Mouse (Mus musculus): ENCODE results near the gene Zfp592. TPM values are rescaled to one million over a fixed set of nuclear protein-coding genes. Genes with fewer than 3 reads are reported as not detected.
"Not testable (repeated sequence)": the region's sequence is repeated elsewhere in the genome, so short reads cannot be mapped to it uniquely, and the experiment has no call there.

Gene Zfp592
- polyA plus RNA-seq, 1 experiment from 2014 or later, result 15.1 TPM

GRCm38 (mm10) chr7:80973638-80974015 lies 19.9 kb upstream of the Zfp592 start:
- H3K36me3 ChIP-seq; H3K9me3 ChIP-seq; DNase-seq (ENCODE audit: low spot score); H3K27ac ChIP-seq; H3K4me3 ChIP-seq; H3K27me3 ChIP-seq (ENCODE audit: insufficient read depth, poor library complexity, severe bottlenecking); H3K4me1 ChIP-seq: not testable (repeated sequence)
- WGBS, result 62% methylated on average over 3 of the region's 3 CpGs

GRCm38 (mm10) chr7:80980566-80980965 lies 12.9 kb upstream of the Zfp592 start:
- no peak overlapping the region for H3K4me3 ChIP-seq
- no peaks in the 10 kb centered on the region for H3K4me1 ChIP-seq
- DNase-seq (ENCODE audit: low spot score), result no peak
- no peaks in the 10 kb centered on the region for H3K9me3 ChIP-seq
- WGBS, result 87% methylated on average over 11 of the region's 11 CpGs
- no peak overlapping the region for H3K27ac ChIP-seq
- no peaks in the 10 kb centered on the region for H3K36me3 ChIP-seq
- no peaks in the 10 kb centered on the region for H3K27me3 ChIP-seq (ENCODE audit: insufficient read depth, poor library complexity, severe bottlenecking)

DNA sequence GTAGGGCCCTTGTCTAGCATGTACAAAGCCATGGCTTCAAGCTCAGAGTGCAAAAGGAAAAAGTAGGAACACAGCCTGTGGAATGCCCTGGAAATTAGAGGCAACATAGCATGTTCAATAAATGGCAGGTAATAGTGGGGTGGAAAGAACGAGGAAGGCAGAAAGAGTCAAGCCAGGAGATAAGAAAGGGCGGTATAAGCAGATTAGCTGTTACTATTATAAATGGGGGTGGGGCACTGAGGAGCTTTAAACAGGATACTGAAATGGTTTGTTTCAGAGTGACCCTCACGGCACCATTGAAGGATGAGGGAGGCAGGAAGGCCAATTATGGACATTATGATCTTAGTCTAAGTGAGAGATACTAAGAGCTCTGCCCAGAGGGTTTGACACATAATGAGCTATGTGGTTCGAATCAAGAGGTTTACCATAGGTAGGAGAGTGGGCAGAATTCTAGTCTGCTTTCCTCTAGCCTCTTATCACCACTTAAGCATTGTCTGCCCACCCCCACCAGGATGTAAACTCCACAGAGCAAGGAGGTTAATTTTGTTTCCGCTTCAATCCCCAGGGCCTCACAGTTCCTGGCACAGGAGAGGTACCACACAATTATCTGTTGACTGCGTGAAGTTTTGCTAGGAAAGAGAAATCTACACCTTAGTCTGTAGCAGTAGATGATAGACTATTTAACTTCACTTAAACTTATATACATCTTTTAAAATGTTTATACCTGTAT lies 6.9 kb upstream of the Zfp592 start:
- DNase-seq (ENCODE audit: low spot score), result no peak
- Histone ChIP-seq H3K4me1 (peaks cover 23% of the 10 kb centered on the region), H3K27me3 (ENCODE audit: insufficient read depth, poor library complexity, severe bottlenecking) (no peaks in the 10 kb centered on the region), H3K9me3 (no peaks in the 10 kb centered on the region), H3K27ac (peak overlapping the region; percentile 36; the same call in 1 of the 2 replicates), H3K36me3 (0 out of 2 replicates have a peak, but pooled peaks cover 3% of the 10 kb centered on the region), H3K4me3 (no peak overlapping the region)
- whole genome bisulfite sequencing, result 25% methylated on average over 6 of the region's 6 CpGs

GRCm38 (mm10) chr7:80987805-80988625 lies 5.5 kb upstream of the Zfp592 start:
- Histone ChIP-seq H3K9me3 (no peaks in the 10 kb centered on the region), H3K27ac (peak overlapping the region; percentile 3; the same call in 1 of the 2 replicates), H3K4me3 (no peak overlapping the region), H3K27me3 (ENCODE audit: insufficient read depth, poor library complexity, severe bottlenecking) (no peaks in the 10 kb centered on the region), H3K36me3 (0 out of 2 replicates have a peak, but pooled peaks cover 3% of the 10 kb centered on the region), H3K4me1 (peaks cover 36% of the 10 kb centered on the region)
- 57% methylated on average over 4 of the region's 4 CpGs for WGBS
- no peak for DNase-seq (ENCODE audit: low spot score)

- no peak overlapping the region for H3K4me3 ChIP-seq
- peaks cover 43% of the 10 kb centered on the region for H3K4me1 ChIP-seq
- H3K27me3 ChIP-seq (ENCODE audit: insufficient read depth, poor library complexity, severe bottlenecking), result no peaks in the 10 kb centered on the region
- DNase-seq (ENCODE audit: low spot score), result no peak
- 92% methylated on average over 6 of the region's 6 CpGs for whole genome bisulfite sequencing
- 0 out of 2 replicates have a peak, but pooled peaks cover 3% of the 10 kb centered on the region for H3K36me3 ChIP-seq
- no peaks in the 10 kb centered on the region for H3K9me3 ChIP-seq
- H3K27ac ChIP-seq, result no peak overlapping the region
Measured at GRCm38 (mm10) chr7:80990276-80990675, 3.2 kb upstream of the Zfp592 start.

DNA sequence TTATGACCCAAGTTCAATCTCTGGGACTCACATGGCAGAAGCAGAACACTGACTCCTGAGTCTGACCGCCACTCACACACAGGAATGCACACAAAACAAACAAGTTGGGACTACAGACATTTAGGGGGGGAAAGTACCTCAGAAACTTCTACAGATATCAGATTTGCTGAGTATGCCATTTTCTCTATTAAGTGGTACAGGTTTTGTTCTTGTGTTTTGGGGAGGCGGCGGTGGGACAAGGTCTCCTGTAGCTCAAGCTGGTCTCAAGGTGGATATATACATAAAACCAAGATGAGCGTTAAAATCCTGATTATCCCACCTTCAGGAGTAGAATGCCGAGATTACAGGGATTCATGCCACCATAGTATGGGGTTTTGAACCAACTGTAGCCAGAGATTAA lies 1.9 kb upstream of the Zfp592 start:
- no peak overlapping the region for H3K27ac ChIP-seq
- no peak for DNase-seq (ENCODE audit: low spot score)
- 0 out of 2 replicates have a peak, but pooled peaks cover 3% of the 10 kb centered on the region for H3K36me3 ChIP-seq
- no peaks in the 10 kb centered on the region for H3K9me3 ChIP-seq
- peaks cover 46% of the 10 kb centered on the region for H3K4me1 ChIP-seq
- no peaks in the 10 kb centered on the region for H3K27me3 ChIP-seq (ENCODE audit: insufficient read depth, poor library complexity, severe bottlenecking)
- WGBS, result 90% methylated on average over 5 of the region's 5 CpGs
- H3K4me3 ChIP-seq, result peak overlapping the region; percentile 96

GRCm38 (mm10) chr7:80992063-80992462 lies 1.4 kb upstream of the Zfp592 start:
- H3K4me1 ChIP-seq, result peaks cover 41% of the 10 kb centered on the region
- no peaks in the 10 kb centered on the region for H3K9me3 ChIP-seq
- 0 out of 2 replicates have a peak, but pooled peaks cover 3% of the 10 kb centered on the region for H3K36me3 ChIP-seq
- no peaks in the 10 kb centered on the region for H3K27me3 ChIP-seq (ENCODE audit: insufficient read depth, poor library complexity, severe bottlenecking)
- H3K27ac ChIP-seq, result peak overlapping the region; percentile 100
- 73% methylated on average over 6 of the region's 6 CpGs for whole genome bisulfite sequencing
- no peak for DNase-seq (ENCODE audit: low spot score)
- peak overlapping the region; percentile 96 for H3K4me3 ChIP-seq

DNA sequence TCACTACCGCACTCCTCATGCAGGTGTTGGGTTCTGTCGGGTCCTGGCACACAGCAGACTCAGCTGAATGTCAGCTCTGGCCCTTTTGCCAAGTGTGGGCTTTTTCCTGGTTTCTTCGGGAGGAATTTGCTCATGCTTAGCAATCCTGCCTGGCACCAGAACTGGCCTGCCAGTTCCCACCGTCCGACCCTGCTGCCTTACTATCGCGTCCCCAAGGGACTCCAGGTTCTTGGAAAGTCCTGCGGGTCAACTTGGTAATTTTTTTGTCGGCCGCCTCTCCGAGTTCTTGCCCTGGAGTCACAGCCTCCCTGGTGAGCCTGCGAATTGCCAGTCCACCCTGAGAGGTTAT lies 876 bp upstream of the Zfp592 start:
- H3K4me1 ChIP-seq, result peaks cover 36% of the 10 kb centered on the region
- DNase-seq (ENCODE audit: low spot score), result no peak
- 3% methylated on average over 12 of the region's 12 CpGs for WGBS
- no peaks in the 10 kb centered on the region for H3K9me3 ChIP-seq
- H3K27me3 ChIP-seq (ENCODE audit: insufficient read depth, poor library complexity, severe bottlenecking), result no peaks in the 10 kb centered on the region
- H3K4me3 ChIP-seq, result peak overlapping the region; percentile 96
- peak overlapping the region; percentile 100 for H3K27ac ChIP-seq
- 0 out of 2 replicates have a peak, but pooled peaks cover 3% of the 10 kb centered on the region for H3K36me3 ChIP-seq

DNA sequence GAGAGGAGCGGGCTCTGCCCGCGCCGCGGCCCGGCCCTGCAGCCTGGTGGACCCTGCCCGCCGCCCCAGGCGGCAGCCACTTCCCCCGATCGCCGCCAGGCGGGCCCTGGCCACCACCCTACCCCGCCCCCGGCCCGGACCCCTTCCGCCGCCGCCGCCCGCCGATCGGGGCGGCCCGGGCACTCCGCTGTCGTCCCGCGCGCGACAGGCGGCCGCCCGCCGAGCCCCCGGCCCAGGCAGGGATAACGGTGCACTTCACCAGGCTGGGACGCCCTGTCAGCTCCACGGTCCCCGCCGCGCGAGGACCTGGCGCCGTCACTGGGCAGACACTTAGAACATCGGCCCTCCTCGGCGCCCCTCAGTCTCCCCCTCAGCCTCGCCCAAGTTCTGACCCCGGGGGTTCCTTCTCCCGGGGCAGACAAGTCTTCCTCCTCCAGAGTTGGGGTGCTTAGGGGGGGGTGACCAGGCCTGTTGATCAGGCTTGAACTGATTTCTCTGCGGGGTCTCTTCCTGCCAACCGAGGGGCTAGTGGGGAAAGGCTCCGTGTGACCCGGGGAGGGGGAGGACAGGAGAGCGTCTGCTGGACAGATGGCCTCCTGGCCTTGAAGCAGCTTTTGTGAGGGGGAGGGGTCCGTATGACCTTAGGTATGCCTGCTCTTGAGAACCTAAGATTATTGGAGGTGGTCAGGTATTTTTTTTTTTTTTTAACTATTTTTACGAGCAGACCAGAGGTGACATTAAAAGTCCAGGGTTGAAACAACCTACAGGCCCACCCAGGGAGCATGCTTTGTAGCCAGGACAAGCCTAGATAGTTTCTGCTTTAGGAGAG lies 567 bp downstream of the Zfp592 start:
- peak; percentile 78 for DNase-seq (ENCODE audit: low spot score)
- 1% methylated on average over 56 of the region's 58 CpGs for WGBS
- Histone ChIP-seq H3K27me3 (ENCODE audit: insufficient read depth, poor library complexity, severe bottlenecking) (no peaks in the 10 kb centered on the region), H3K9me3 (no peaks in the 10 kb centered on the region), H3K36me3 (0 out of 2 replicates have a peak, but pooled peaks cover 3% of the 10 kb centered on the region), H3K27ac (peak overlapping the region; percentile 100), H3K4me1 (peaks cover 32% of the 10 kb centered on the region), H3K4me3 (peak overlapping the region; percentile 96)

DNA sequence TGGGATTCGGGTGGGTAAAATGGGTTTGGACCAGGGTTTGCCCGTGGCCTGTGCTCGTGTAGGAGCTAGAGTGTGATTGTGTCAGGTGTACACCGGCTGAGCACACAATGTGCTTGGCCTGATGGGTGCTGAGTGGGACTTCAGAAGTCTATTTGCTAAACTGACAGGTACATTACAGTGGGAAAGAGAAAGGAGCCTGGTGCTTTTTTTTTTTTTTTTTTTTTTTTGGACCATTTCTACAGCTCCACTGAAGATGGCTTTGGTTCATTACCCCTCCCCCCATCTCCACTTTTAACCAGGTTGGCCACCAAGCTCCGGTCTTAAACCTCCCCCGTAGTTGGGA lies 1.2 kb downstream of the Zfp592 start:
- 0 out of 2 replicates have a peak, but pooled peaks cover 3% of the 10 kb centered on the region for H3K36me3 ChIP-seq
- peak overlapping the region; percentile 96 for H3K4me3 ChIP-seq
- no peaks in the 10 kb centered on the region for H3K27me3 ChIP-seq (ENCODE audit: insufficient read depth, poor library complexity, severe bottlenecking)
- H3K27ac ChIP-seq, result peak overlapping the region; percentile 100
- DNase-seq (ENCODE audit: low spot score), result no peak
- H3K9me3 ChIP-seq, result no peaks in the 10 kb centered on the region
- H3K4me1 ChIP-seq, result peaks cover 32% of the 10 kb centered on the region
- WGBS, result 30% methylated on average over 6 of the region's 6 CpGs

GRCm38 (mm10) chr7:80995266-80996146 lies 2.0 kb downstream of the Zfp592 start:
- DNase-seq (ENCODE audit: low spot score), result no peak
- peaks cover 33% of the 10 kb centered on the region for H3K4me1 ChIP-seq
- 0 out of 2 replicates have a peak, but pooled peaks cover 3% of the 10 kb centered on the region for H3K36me3 ChIP-seq
- 45% methylated on average over 3 of the region's 3 CpGs for WGBS
- peak overlapping the region; percentile 36 for H3K27ac ChIP-seq
- no peaks in the 10 kb centered on the region for H3K9me3 ChIP-seq
- H3K4me3 ChIP-seq, result peak overlapping the region; percentile 96
- no peaks in the 10 kb centered on the region for H3K27me3 ChIP-seq (ENCODE audit: insufficient read depth, poor library complexity, severe bottlenecking)

GRCm38 (mm10) chr7:80997776-80998175 lies 4.3 kb downstream of the Zfp592 start:
- Histone ChIP-seq H3K9me3 (no peaks in the 10 kb centered on the region), H3K4me1 (peaks cover 23% of the 10 kb centered on the region), H3K27ac (no peak overlapping the region), H3K27me3 (ENCODE audit: insufficient read depth, poor library complexity, severe bottlenecking) (no peaks in the 10 kb centered on the region), H3K4me3 (no peak overlapping the region), H3K36me3 (no peaks in the 10 kb centered on the region; the same call in 1 of the 2 replicates)
- WGBS, result 68% methylated on average over 6 of the region's 6 CpGs
- DNase-seq (ENCODE audit: low spot score), result no peak

Data from heart, embryonic 10.5 days (tissue).